Mouse (Mus musculus) neural tube, embryonic 12.5 days (tissue): ENCODE measurements around the gene Rfx6. TPM values are rescaled to one million over a fixed set of nuclear protein-coding genes. Genes with fewer than 3 reads are reported as not detected.

Experiments used
- ATAC-seq: fragments of 200-750 bp; cut with Nextera tagmentation; 2 replicates; pipeline ENCODE4 v1.8.0; 2017; ENCODE audit warnings: low read depth, mild to moderate bottlenecking, moderate TSS enrichment, moderate library complexity; ENCODE audit not compliant: low FRiP score
- H3K27ac ChIP-seq: fragments of 300-500 bp; sonication (generic); 2 replicates; pipeline ENCODE4 v1.5.1; 2016
- H3K27me3 ChIP-seq: fragments of 300-500 bp; sonication (generic); replicated peaks from 2 replicates; pipeline ENCODE4 v1.6.1; 2016; ENCODE audit warnings: mild to moderate bottlenecking
- H3K36me3 ChIP-seq: fragments of 300-500 bp; sonication (generic); 2 replicates; pipeline ENCODE4 v1.6.1; 2016; ENCODE audit warnings: mild to moderate bottlenecking
- H3K4me1 ChIP-seq: fragments of 300-500 bp; sonication (generic); 2 replicates; pipeline ENCODE4 v1.6.1; 2016
- H3K4me2 ChIP-seq: fragments of 300-500 bp; sonication (generic); replicated peaks from 2 replicates; pipeline ENCODE4 v1.6.1; 2016; ENCODE audit warnings: mild to moderate bottlenecking
- H3K4me3 ChIP-seq: fragments of 300-500 bp; sonication (generic); 2 replicates; pipeline ENCODE4 v1.5.1; 2016
- H3K9ac ChIP-seq: fragments of 300-500 bp; sonication (generic); 2 replicates; pipeline ENCODE4 v1.6.1; 2016; ENCODE audit warnings: mild to moderate bottlenecking
- H3K9me3 ChIP-seq: fragments of 300-500 bp; sonication (generic); 2 replicates; pipeline ENCODE4 v1.6.1; 2016; ENCODE audit warnings: mild to moderate bottlenecking
- WGBS: fragments of 180-500 bp; shearing (Covaris S2); methylation state at CpG from one replicate; pipeline ENCODE4 v1.1.7; 2016; 5-methylcytosine and 5-hydroxymethylcytosine counted together
- polyA plus RNA-seq: library from polyadenylated mRNA; unstranded; fragments of >200 nt; fragmentation: Nextera tagmentation; extraction: Ambion mirVana; gene quantifications from 2 replicates; pipeline ENCODE4 v1.2.1, GENCODE M21; 2016

Rfx6 gene
- polyA plus RNA-seq, result 0.08 and 0.22 TPM in 2 replicates

GRCm38 (mm10) chr10:51677548-51678250, at the start of gene Rfx6:
Rfx6 (plus strand) TSS chr10:51677756.
- H3K36me3 ChIP-seq, result no peaks in the 10 kb centered on the region
- H3K4me3 ChIP-seq, result peak within 1 kb of the TSS; percentile 44
- WGBS, result under 1% methylated on average over 38 of the region's 38 CpGs
- H3K9ac ChIP-seq, result peak within 1 kb of the TSS; percentile 41
- peak within 1 kb of the TSS; percentile 94 for H3K4me2 ChIP-seq
- no peaks in the 10 kb centered on the region for H3K9me3 ChIP-seq
- ATAC-seq, result peak; percentile 76
- H3K27me3 ChIP-seq, result peaks cover 25% of the 10 kb centered on the region
- no peak within 1 kb of the TSS for H3K27ac ChIP-seq
- H3K4me1 ChIP-seq, result peaks cover 10% of the 10 kb centered on the region

GRCm38 (mm10) chr10:51631411-51632136, 46.0 kb upstream of the Rfx6 start, which contains the start of gene Gprc6a:
Gprc6a (minus strand) TSS chr10:51631461.
- no peak within 1 kb of the TSS for H3K4me2 ChIP-seq
- H3K9ac ChIP-seq, result no peak within 1 kb of the TSS
- H3K36me3 ChIP-seq, result no peaks in the 10 kb centered on the region
- ATAC-seq, result no peak
- no peak within 1 kb of the TSS for H3K27ac ChIP-seq
- 86% methylated on average over 8 of the region's 8 CpGs for WGBS
- H3K4me1 ChIP-seq, result no peaks in the 10 kb centered on the region
- no peak within 1 kb of the TSS for H3K4me3 ChIP-seq
- H3K9me3 ChIP-seq, result no peaks in the 10 kb centered on the region
- H3K27me3 ChIP-seq, result no peaks in the 10 kb centered on the region

DNA sequence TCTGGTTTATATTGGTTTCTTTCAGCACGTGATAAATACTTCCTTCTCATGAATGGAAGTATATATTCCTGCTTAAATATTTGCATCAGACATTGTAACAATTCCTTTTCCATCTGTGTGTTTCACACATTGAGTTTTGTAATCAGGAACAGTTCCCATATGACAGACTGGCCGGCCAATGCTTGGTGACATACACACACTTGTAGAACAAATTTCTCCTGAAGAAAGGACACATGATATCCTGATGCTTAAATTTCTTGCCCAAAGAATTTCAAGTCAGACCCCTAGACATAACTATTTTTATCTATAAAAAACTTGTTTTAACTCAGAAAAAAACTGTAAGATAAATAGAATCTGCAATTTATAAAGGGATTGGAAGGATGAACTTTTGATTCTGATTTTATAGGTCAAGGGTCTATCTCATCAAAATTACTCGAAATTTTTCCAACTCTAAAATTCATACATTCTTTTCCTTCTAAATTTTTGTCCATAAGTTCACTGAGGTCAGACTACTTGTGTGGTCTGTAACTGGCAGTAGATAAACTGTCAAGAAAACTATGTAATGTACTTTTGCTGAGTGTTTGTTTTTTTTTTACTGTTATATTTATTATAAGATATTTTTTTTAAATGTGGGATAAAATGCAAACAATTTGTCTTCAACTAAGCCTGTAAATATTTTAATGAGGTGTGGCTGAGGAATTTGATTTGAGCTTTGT, 27.9 kb upstream of the Rfx6 start:
- no peaks in the 10 kb centered on the region for H3K36me3 ChIP-seq
- H3K4me2 ChIP-seq, result no peak overlapping the region
- no peaks in the 10 kb centered on the region for H3K9me3 ChIP-seq
- H3K27me3 ChIP-seq, result no peaks in the 10 kb centered on the region
- H3K9ac ChIP-seq, result no peak overlapping the region
- no peak overlapping the region for H3K27ac ChIP-seq
- WGBS, result 74% methylated on average over 3 of the region's 3 CpGs
- no peaks in the 10 kb centered on the region for H3K4me1 ChIP-seq
- ATAC-seq, result no peak
- H3K4me3 ChIP-seq, result no peak overlapping the region

- Histone ChIP-seq H3K4me3 (no peak overlapping the region), H3K9ac (no peak overlapping the region), H3K36me3 (no peaks in the 10 kb centered on the region), H3K4me2 (no peak overlapping the region), H3K9me3 (no peaks in the 10 kb centered on the region), H3K4me1 (no peaks in the 10 kb centered on the region), H3K27ac (no peak overlapping the region), H3K27me3 (no peaks in the 10 kb centered on the region)
- ATAC-seq, result no peak
- WGBS, result 76% methylated on average over 1 of the region's 1 CpGs
Measured at GRCm38 (mm10) chr10:51657324-51657723, 20.2 kb upstream of the Rfx6 start.

- Histone ChIP-seq H3K4me3 (no peak overlapping the region), H3K9ac (no peak overlapping the region), H3K27ac (no peak overlapping the region), H3K4me1 (no peaks in the 10 kb centered on the region), H3K36me3 (no peaks in the 10 kb centered on the region), H3K27me3 (no peaks in the 10 kb centered on the region), H3K9me3 (no peaks in the 10 kb centered on the region), H3K4me2 (no peak overlapping the region)
- ATAC-seq, result no peak
Measured at GRCm38 (mm10) chr10:51669334-51669733, 8.2 kb upstream of the Rfx6 start.

GRCm38 (mm10) chr10:51671583-51671982, 6.0 kb upstream of the Rfx6 start:
- H3K9me3 ChIP-seq, result no peaks in the 10 kb centered on the region
- WGBS, result 78% methylated on average over 4 of the region's 4 CpGs

DNA sequence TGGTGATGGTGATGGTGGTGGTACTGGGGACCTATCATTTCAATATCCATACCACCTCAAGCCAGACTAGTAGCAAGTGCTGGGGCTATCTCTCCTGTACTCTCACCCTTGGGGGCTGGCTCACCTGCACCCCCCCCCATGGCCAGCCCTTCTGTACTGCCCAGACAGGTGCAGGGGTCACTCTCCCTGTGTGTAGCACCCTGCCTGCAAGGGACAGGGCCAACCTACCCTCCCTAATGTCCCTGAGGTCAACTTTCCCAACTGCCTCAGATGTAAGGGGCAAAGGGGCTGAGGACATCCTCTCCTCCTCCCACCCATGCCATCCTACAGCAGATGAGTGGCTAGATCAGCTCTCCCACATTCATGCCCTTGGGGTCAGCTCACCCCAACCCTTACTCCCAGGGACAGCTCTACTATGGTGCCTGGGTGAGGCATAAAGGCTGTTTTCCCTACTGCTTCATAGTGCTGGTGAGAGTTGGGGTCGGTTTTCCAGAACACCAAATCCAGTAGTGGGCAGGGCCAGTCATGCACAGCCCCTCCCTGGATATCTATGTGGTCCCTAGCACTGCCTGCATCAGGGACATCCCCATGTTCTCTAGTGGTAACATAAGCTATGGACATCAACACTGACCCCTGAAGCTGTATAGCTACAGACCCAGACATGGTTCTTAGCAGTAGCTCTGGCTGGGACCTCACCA, 5.3 kb upstream of the Rfx6 start:
- Histone ChIP-seq H3K4me3 (no peak overlapping the region), H3K4me2 (no peak overlapping the region), H3K4me1 (no peaks in the 10 kb centered on the region), H3K9me3 (no peaks in the 10 kb centered on the region), H3K9ac (no peak overlapping the region), H3K27ac (no peak overlapping the region), H3K27me3 (peaks cover 12% of the 10 kb centered on the region), H3K36me3 (no peaks in the 10 kb centered on the region)
- 57% methylated on average over 1 of the region's 1 CpGs for WGBS
- no peak for ATAC-seq

More at GRCm38 (mm10) chr10:51671583-51671982, 6.0 kb upstream of the Rfx6 start:
- Histone ChIP-seq H3K36me3 (no peaks in the 10 kb centered on the region), H3K9ac (no peak overlapping the region), H3K27ac (no peak overlapping the region), H3K27me3 (peaks cover 5% of the 10 kb centered on the region), H3K4me2 (no peak overlapping the region), H3K4me1 (no peaks in the 10 kb centered on the region), H3K4me3 (no peak overlapping the region)
- no peak for ATAC-seq

DNA sequence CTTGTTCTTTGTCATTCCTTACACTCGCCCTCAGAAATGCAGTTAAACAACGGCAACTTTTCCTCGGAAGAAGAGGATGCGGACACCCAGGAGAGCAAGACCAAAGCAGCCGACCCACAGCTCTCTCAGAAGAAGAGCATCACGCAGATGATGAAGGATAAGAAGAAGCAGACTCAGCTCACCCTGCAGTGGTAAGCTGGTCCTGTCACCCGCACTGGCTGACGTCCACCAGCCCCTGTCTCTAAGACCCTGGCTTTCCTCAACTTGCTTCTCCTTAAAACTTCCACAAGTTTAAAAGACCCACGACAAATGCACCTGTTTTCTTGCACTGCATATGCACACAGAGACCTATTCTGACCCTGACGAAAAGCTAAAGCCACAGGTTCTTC, 689 bp downstream of the Rfx6 start:
- peaks cover 10% of the 10 kb centered on the region for H3K4me1 ChIP-seq
- H3K36me3 ChIP-seq, result no peaks in the 10 kb centered on the region
- peak overlapping the region; percentile 94 for H3K4me2 ChIP-seq
- H3K9ac ChIP-seq, result no peak overlapping the region
- H3K27ac ChIP-seq, result no peak overlapping the region
- 4% methylated on average over 10 of the region's 10 CpGs for WGBS
- ATAC-seq, result peak; percentile 37; the same call in 1 of the 2 replicates
- H3K4me3 ChIP-seq, result peak overlapping the region; percentile 44
- no peaks in the 10 kb centered on the region for H3K9me3 ChIP-seq
- H3K27me3 ChIP-seq, result peaks cover 25% of the 10 kb centered on the region

GRCm38 (mm10) chr10:51720904-51721303, 43.3 kb downstream of the Rfx6 start:
- Histone ChIP-seq H3K4me3 (no peak overlapping the region), H3K9me3 (no peaks in the 10 kb centered on the region), H3K36me3 (no peaks in the 10 kb centered on the region), H3K27me3 (no peaks in the 10 kb centered on the region), H3K27ac (no peak overlapping the region), H3K4me2 (no peak overlapping the region), H3K4me1 (no peaks in the 10 kb centered on the region), H3K9ac (no peak overlapping the region)
- WGBS, result 33% methylated on average over 3 of the region's 3 CpGs
- ATAC-seq, result no peak

- no peaks in the 10 kb centered on the region for H3K4me1 ChIP-seq
- H3K4me3 ChIP-seq, result no peak overlapping the region
- H3K27ac ChIP-seq, result no peak overlapping the region
- H3K4me2 ChIP-seq, result no peak overlapping the region
- H3K9me3 ChIP-seq, result no peaks in the 10 kb centered on the region
- no peak overlapping the region for H3K9ac ChIP-seq
- ATAC-seq, result no peak
- WGBS, result 84% methylated on average over 5 of the region's 5 CpGs
- H3K27me3 ChIP-seq, result no peaks in the 10 kb centered on the region
- H3K36me3 ChIP-seq, result no peaks in the 10 kb centered on the region
Measured at GRCm38 (mm10) chr10:51761436-51761835, 83.9 kb downstream of the Rfx6 start.

- ATAC-seq, result no peak
- 85% methylated on average over 2 of the region's 2 CpGs for WGBS
Measured at GRCm38 (mm10) chr10:51763241-51763640, 85.7 kb downstream of the Rfx6 start.

DNA sequence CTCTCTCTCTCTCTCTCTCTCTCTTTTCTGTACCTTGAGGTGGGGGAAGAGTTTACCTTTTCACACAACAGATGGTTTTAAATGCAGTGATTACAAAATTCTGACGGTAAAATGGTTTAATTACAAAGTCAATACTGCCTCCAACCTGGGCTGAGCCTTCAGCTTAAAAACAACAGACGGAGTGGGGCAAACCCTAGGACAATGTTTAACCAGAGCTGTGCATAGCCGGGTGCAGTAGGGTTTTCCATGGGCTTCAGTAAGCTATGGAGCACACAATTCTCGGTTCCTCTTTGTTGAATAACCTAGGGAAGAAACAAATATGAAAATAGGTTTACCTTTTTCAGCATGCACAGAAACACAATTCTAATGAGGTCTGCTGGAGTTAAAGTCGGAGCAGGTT, 90.9 kb downstream of the Rfx6 start:
- no peak overlapping the region for H3K9ac ChIP-seq
- H3K36me3 ChIP-seq, result no peaks in the 10 kb centered on the region
- no peak overlapping the region for H3K27ac ChIP-seq
- no peak overlapping the region for H3K4me3 ChIP-seq
- H3K9me3 ChIP-seq, result no peaks in the 10 kb centered on the region
- WGBS, result 54% methylated on average over 5 of the region's 5 CpGs
- H3K4me1 ChIP-seq, result no peaks in the 10 kb centered on the region
- no peaks in the 10 kb centered on the region for H3K27me3 ChIP-seq
- H3K4me2 ChIP-seq, result no peak overlapping the region
- ATAC-seq, result no peak

More at GRCm38 (mm10) chr10:51763241-51763640, 85.7 kb downstream of the Rfx6 start:
- no peaks in the 10 kb centered on the region for H3K9me3 ChIP-seq
- no peaks in the 10 kb centered on the region for H3K36me3 ChIP-seq
- H3K4me1 ChIP-seq, result no peaks in the 10 kb centered on the region
- H3K27me3 ChIP-seq, result no peaks in the 10 kb centered on the region
- no peak overlapping the region for H3K4me2 ChIP-seq
- no peak overlapping the region for H3K27ac ChIP-seq
- H3K9ac ChIP-seq, result no peak overlapping the region
- no peak overlapping the region for H3K4me3 ChIP-seq
